Mouse (Mus musculus) stomach, postnatal 0 days (tissue): ENCODE measurements at regions not wholly inside any gene's neighbourhood (a gene's known extent, or its start where the extent isn't known, plus 50 kb on each side); places are given as distances from the start of the nearest gene placed in this dataset.

Source experiments
- ATAC-seq: fragments of 200-750 bp; cut with Nextera tagmentation; 2 replicates; pipeline ENCODE4 v1.8.0; 2017; ENCODE audit not compliant: low FRiP score, low TSS enrichment
- DNase-seq: peaks from one replicate; pipeline ENCODE4 v3.0.0-alpha.2; 2016; ENCODE audit warnings: low spot score
- H3K27ac ChIP-seq: fragments of 300-500 bp; sonication (generic); replicated peaks from 2 replicates; pipeline ENCODE4 v1.5.1; 2014; ENCODE audit warnings: mild to moderate bottlenecking, control low read depth
- H3K27me3 ChIP-seq: fragments of 300-500 bp; sonication (generic); 2 replicates; pipeline ENCODE4 v1.6.1; 2014; ENCODE audit warnings: low read length; ENCODE audit not compliant: control insufficient read depth, insufficient read depth
- H3K36me3 ChIP-seq: fragments of 300-500 bp; sonication (generic); 2 replicates; pipeline ENCODE4 v1.6.1; 2014; ENCODE audit warnings: low read length, mixed read lengths; ENCODE audit not compliant: control insufficient read depth, insufficient read depth
- H3K4me1 ChIP-seq: fragments of 300-500 bp; sonication (generic); replicated peaks from 2 replicates; pipeline ENCODE4 v1.6.1; 2014; ENCODE audit warnings: antibody characterized with exemption; ENCODE audit not compliant: control insufficient read depth, insufficient read depth
- H3K4me2 ChIP-seq: fragments of 300-500 bp; sonication (generic); replicated peaks from 2 replicates; pipeline ENCODE4 v1.6.1; 2014; ENCODE audit warnings: low read depth, mild to moderate bottlenecking, control low read depth, moderate library complexity
- H3K4me3 ChIP-seq: fragments of 300-500 bp; sonication (generic); 2 replicates; pipeline ENCODE4 v1.5.1; 2014; ENCODE audit warnings: low read depth, low read length, control low read depth
- H3K9ac ChIP-seq: fragments of 300-500 bp; sonication (generic); 2 replicates; pipeline ENCODE4 v1.6.1; 2014; ENCODE audit warnings: mild to moderate bottlenecking, low read length, control low read depth, mixed read lengths
- H3K9me3 ChIP-seq: fragments of 300-500 bp; sonication (generic); 2 replicates; pipeline ENCODE4 v1.6.1; 2016; ENCODE audit warnings: low read length; ENCODE audit not compliant: control insufficient read depth
- CTCF ChIP-seq: IDR thresholded peaks from 2 replicates; pipeline ENCODE4 v1.5.1; 2016; ENCODE audit warnings: antibody characterized with exemption, low read depth, mild to moderate bottlenecking, moderate library complexity
- EP300 ChIP-seq: optimal IDR thresholded peaks from 2 replicates; pipeline ENCODE3; 2016; ENCODE audit warnings: antibody characterized with exemption
- WGBS: fragments of 180-500 bp; shearing (Covaris S2); extraction: QIAGEN DNeasy Blood & Tissue Kit; methylation state at CpG from one replicate; pipeline ENCODE4 v1.1.7; 2014; 5-methylcytosine and 5-hydroxymethylcytosine counted together

DNA sequence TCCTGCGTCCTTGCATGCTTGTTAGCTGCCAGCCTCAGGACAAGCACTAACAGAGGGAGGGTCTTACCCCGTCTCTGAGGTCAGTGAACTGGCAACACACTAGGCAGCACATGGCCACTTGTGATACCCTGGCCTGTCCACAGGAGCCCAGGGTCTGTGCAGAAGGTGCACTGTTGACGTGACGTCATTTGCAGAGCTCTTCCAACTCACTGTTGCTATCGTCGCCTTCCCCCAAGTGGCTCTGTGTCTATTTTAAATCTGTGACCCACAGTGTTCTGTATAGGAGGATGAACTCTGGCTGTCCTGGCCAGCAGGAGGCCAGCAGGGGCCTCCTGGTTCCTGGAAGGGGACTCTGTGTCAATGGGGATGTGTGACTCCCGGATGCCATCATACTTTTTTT lies 120.1 kb upstream of the Smad3 start:
- Histone ChIP-seq H3K27me3 (no peaks in the 10 kb centered on the region), H3K36me3 (no peaks in the 10 kb centered on the region), H3K9ac (no peak overlapping the region), H3K4me1 (no peaks in the 10 kb centered on the region), H3K4me3 (no peak overlapping the region), H3K4me2 (no peak overlapping the region), H3K9me3 (no peaks in the 10 kb centered on the region), H3K27ac (no peak overlapping the region)
- TF ChIP-seq CTCF: no peak
- no peak for TF ChIP-seq EP300
- WGBS: 79% methylated on average over 7 of the region's 7 CpGs
- DNase-seq (no peak), ATAC-seq (no peak)

DNA sequence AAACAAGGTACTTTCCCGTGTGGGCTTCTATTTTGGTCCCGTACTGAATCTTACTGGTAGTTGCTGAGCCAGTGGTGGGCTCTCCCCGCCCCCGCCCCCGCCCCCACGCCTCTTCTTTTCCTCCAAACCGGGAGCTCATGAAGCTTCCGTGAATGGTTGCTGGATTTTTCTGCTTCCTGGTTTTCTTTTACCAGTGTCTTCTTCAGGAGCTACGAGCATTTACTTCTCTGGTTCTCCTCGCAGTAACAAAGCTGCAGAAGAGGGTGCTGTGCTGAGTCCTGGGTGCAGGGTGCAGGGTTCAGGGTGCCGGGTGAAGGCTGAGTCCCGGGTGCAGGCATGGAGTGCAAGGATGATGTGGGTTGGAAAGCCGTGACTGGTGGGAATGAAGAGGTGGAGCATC lies 119.1 kb upstream of the Smad3 start:
- H3K4me2 ChIP-seq: peak overlapping the region; percentile 27; the same call in 1 of the 2 replicates
- H3K9ac ChIP-seq: no peak overlapping the region
- ATAC-seq (no peak), DNase-seq (no peak)
- WGBS: 37% methylated on average over 13 of the region's 13 CpGs
- no peak overlapping the region for H3K4me3 ChIP-seq
- no peaks in the 10 kb centered on the region for H3K27me3 ChIP-seq
- TF ChIP-seq EP300 (no peak), CTCF (no peak)
- no peak overlapping the region for H3K27ac ChIP-seq
- no peaks in the 10 kb centered on the region for H3K36me3 ChIP-seq
- H3K4me1 ChIP-seq: no peaks in the 10 kb centered on the region
- no peaks in the 10 kb centered on the region for H3K9me3 ChIP-seq

DNA sequence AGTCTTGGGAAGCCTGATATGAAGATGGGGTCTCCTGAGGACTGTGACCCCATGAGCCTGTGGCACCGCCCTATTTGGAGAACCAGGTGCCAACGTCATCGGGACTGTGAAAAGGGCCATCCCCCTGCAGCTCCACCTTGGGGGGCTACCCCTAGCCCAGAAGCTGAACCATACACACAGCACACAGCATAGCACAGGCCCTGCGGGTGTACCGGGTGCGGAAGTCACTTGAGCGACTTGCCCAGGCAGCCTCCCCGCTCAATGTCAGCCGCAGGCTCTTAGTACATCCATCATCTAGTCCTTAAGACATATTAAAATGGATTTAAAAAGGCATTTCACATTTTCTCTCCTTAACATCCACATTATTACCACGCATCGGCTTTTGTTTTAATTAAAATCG lies 118.2 kb upstream of the Smad3 start:
- no peak for TF ChIP-seq EP300
- TF ChIP-seq CTCF: no peak
- H3K9me3 ChIP-seq: no peaks in the 10 kb centered on the region
- no peak overlapping the region for H3K27ac ChIP-seq
- ATAC-seq (no peak), DNase-seq (no peak)
- H3K36me3 ChIP-seq: no peaks in the 10 kb centered on the region
- no peaks in the 10 kb centered on the region for H3K4me1 ChIP-seq
- H3K27me3 ChIP-seq: no peaks in the 10 kb centered on the region
- no peak overlapping the region for H3K9ac ChIP-seq
- no peak overlapping the region for H3K4me3 ChIP-seq
- no peak overlapping the region for H3K4me2 ChIP-seq
- WGBS: 91% methylated on average over 12 of the region's 12 CpGs

DNA sequence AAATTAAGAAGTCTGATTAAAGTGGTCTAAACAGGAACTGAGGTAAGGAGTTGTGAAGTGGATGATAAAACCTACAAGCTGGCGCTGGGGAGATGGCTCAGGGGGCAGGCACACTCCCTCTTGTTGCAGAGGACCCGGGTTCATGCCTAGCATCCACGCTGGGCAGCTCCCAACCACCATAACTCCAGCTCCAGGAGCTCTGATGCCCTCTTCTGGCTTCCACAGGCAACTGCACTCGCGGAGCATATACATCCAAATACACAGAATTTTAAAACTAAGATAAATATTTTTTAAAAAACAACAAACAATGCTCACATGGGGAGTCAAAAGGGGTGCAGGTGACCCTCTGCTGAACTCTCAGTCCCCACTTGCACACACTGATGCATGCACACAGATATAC lies 117.4 kb upstream of the Smad3 start:
- Histone ChIP-seq H3K4me3 (no peak overlapping the region), H3K4me2 (no peak overlapping the region), H3K27me3 (no peaks in the 10 kb centered on the region), H3K9ac (no peak overlapping the region), H3K9me3 (no peaks in the 10 kb centered on the region), H3K36me3 (no peaks in the 10 kb centered on the region), H3K4me1 (no peaks in the 10 kb centered on the region), H3K27ac (no peak overlapping the region)
- no peak for DNase-seq
- peak; percentile 32 for TF ChIP-seq CTCF
- TF ChIP-seq EP300: no peak
- ATAC-seq: no peak
- WGBS: 87% methylated on average over 5 of the region's 5 CpGs

DNA sequence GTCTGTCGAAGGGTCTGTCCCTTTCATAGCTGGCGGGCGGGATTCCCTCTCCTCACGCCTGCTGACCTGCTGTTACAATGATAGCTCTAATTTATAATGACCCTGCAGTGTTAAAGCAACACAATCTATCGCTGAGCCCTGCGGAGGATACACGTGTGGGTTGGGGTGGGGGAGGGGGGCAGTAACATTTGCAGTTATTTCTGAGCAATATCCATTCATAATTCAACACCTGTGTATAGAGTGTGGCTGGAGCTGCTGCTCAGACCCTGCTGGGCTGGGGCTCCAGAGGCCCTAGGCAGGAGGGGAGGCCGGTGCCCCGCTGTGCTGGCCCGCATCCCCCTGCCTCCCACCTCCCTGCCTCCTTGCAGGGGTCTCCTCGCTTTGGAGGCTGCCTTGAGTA lies 106.6 kb upstream of the Smad3 start:
- no peak overlapping the region for H3K4me2 ChIP-seq
- 51% methylated on average over 11 of the region's 11 CpGs for WGBS
- no peak for DNase-seq
- TF ChIP-seq EP300 (no peak), CTCF (no peak)
- H3K27ac ChIP-seq: no peak overlapping the region
- H3K9ac ChIP-seq: no peak overlapping the region
- H3K36me3 ChIP-seq: no peaks in the 10 kb centered on the region
- no peaks in the 10 kb centered on the region for H3K27me3 ChIP-seq
- H3K9me3 ChIP-seq: no peaks in the 10 kb centered on the region
- H3K4me3 ChIP-seq: no peak overlapping the region
- no peaks in the 10 kb centered on the region for H3K4me1 ChIP-seq
- no peak for ATAC-seq

DNA sequence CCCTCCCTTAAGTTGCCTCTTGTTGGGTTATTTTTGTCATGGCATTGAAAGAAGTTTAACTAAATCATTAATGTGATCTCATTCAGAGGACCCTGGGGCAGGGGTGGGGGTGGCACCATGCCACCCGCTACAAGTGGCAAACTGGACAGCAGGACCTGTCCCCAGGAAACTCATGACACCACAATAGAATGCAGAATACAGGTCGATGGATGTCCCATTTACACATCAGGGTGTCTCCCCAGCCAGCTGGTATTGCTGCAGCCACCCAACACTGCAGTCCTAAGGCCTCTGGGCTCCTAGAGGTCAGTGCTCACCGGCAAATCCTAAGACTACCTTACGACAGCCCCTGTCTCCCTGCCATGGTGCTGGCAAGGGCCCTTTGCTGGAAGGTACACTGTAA lies 105.5 kb upstream of the Smad3 start:
- Histone ChIP-seq H3K9ac (no peak overlapping the region), H3K27ac (no peak overlapping the region), H3K4me1 (no peaks in the 10 kb centered on the region), H3K4me3 (no peak overlapping the region), H3K9me3 (no peaks in the 10 kb centered on the region), H3K36me3 (no peaks in the 10 kb centered on the region), H3K27me3 (no peaks in the 10 kb centered on the region), H3K4me2 (no peak overlapping the region)
- DNase-seq (no peak), ATAC-seq (no peak)
- 80% methylated on average over 4 of the region's 4 CpGs for WGBS
- TF ChIP-seq EP300: no peak
- no peak for TF ChIP-seq CTCF
